Mouse (Mus musculus) T-helper 2 cell (primary cell): ENCODE results near the gene Nr1h2.

ENCODE experiments used
- in situ Hi-C: fragments of 300-600 bp; cut with MboI, MseI; formaldehyde crosslinking; loops from one replicate; pipeline ENCODE4 v1.15.1; 2025; ENCODE audit warnings: high pct_unique_total_duplicates

Nr1h2 gene

GRCm38 (mm10) chr7:44531207-44531606, 22.5 kb downstream of the Nr1h2 start:
- in situ Hi-C loops: no loop called here

- in situ Hi-C loops: no loop called here
These were observed 23.2 kb downstream of the Nr1h2 start for GRCm38 (mm10) chr7:44530507-44530906.

DNA sequence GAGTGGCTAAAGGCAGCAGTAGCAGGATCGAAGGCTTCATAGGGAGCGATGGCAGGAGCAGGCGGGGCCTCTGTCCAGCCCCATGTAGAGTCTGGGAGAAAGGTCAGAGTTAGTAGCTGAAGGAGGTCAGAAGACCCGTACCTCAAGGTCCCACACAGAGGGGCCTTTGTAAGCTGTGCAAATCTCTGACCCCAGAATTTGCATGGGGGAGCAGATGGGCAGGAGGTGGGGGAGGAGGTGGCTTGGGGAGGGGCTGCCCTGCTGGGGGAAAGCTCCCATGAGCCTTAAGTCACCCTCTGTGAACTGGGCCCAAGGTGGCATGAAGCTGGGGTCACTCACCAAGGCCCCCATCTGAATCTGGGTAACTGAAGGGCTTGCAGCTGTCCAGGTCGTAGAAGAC, 24.2 kb downstream of the Nr1h2 start:
- in situ Hi-C loops: no loop called here

GRCm38 (mm10) chr7:44527483-44528398, 26.0 kb downstream of the Nr1h2 start:
- in situ Hi-C loops: no loop called here

GRCm38 (mm10) chr7:44526414-44527154, 27.2 kb downstream of the Nr1h2 start:
- in situ Hi-C loops: no loop called here

DNA sequence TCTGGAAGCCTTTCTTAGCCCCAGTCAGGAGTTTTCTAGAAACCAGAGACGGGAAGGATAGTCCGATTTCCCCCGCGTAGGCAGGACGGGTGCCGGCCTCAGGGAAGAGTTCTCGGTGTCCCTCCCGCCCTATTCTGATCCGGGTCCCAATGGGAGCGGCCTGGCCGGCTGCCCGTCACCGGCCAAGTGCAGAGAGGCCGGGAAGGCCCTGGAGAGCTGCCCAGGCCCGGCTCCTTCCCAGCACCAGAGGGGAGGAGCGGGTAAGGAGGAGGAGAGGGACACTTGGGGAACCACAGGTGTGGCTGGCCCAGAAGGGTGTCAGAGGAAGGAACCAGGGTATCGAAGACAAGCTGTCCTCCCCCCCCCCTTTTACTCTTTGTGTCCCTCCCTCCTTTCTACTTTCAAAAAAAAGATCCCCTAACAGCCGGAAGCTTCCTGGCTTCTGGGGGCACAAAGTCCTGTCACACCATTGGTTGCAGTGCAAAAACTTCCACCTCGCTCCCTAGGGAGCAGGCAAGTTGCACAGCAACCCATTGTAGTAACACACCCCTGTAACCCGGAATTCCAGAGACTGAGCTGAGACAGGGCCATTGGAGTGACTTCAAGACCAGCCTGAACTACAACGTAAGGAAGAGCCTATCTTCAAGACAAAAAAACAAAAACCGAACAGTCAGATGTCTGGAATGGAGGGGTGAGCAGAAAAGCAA, 28.5 kb downstream of the Nr1h2 start:
- in situ Hi-C loops: no loop called here

- in situ Hi-C loops: no loop called here
These were observed 29.2 kb downstream of the Nr1h2 start, which contains the start of gene Mybpc2 for GRCm38 (mm10) chr7:44524502-44524901. Mybpc2 (minus strand) TSS chr7:44524656.

GRCm38 (mm10) chr7:44523056-44523455, 30.7 kb downstream of the Nr1h2 start:
- in situ Hi-C loops: no loop called here

GRCm38 (mm10) chr7:44521710-44522109, 32.0 kb downstream of the Nr1h2 start:
- in situ Hi-C loops: no loop called here

DNA sequence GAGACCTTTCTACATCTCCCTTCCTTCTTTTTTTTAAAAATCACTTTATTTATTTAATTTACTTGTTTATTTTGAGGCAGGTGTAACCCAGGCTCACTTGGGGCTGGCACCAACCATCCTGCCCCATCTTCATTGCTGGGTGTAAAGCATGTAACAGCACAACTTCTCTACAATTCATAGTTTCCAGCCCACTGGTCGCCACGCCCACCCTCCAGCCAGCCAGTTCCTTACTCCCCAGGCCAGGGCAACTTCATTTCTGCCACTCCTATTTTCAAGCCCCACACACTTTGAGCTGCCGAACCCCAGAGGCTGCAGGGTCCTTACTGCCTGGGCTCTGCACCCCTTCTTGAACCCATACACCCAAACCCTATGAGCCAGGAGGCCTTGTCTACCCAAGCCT, 32.8 kb downstream of the Nr1h2 start:
- in situ Hi-C loops: no loop called here

DNA sequence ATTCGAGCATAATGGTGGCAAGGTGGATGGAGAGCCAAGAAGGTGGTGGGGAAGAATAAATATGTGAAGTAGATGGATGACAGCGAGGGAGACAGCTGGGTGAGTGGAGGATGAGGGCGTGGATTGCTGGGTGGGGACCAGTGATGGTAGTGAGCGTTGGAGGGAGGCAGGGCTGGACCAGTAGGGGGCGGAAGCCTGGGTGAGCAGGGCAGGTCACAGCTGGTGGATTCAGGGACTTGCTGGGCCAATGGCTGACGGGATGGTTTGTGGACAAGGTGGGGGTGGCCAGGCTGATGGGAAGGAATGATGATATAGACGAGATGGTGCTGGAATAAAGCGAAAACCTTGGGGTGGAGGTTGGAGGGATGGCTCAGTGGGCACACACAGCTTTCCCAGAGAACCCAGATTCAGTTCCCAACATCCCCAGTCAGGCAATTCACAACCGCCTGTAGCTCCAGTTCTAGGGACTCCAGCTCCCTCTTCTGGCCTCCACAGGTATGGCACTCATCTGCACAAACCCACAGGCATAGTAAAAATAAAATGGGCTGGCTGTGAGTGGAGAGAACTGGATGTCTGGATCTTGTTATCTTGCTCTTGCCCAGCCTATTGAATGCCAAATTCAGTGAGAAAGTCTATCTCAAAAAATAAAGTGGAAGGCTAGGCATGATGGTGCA, 34.4 kb downstream of the Nr1h2 start:
- in situ Hi-C loops: no loop called here

DNA sequence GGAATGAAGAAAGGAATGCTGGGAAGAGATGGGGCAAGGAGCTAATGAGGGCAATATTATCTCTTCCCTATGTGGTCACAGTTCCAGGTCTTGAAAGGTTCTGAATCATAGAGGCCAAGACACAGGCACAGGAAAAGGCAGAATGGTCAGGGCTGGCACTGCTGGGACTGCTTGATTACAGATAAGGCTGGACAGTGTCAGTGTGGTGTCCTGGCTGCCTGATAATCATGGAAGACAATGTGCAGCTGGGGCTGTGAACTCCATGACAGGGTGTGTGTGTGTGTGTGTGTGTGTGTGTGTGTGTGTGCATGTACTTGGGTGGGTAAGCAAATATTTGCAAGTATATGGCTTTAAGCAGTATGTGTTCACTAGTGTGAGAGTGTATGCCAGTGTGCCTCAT, 46.3 kb downstream of the Nr1h2 start:
- in situ Hi-C loops: no loop called here

DNA sequence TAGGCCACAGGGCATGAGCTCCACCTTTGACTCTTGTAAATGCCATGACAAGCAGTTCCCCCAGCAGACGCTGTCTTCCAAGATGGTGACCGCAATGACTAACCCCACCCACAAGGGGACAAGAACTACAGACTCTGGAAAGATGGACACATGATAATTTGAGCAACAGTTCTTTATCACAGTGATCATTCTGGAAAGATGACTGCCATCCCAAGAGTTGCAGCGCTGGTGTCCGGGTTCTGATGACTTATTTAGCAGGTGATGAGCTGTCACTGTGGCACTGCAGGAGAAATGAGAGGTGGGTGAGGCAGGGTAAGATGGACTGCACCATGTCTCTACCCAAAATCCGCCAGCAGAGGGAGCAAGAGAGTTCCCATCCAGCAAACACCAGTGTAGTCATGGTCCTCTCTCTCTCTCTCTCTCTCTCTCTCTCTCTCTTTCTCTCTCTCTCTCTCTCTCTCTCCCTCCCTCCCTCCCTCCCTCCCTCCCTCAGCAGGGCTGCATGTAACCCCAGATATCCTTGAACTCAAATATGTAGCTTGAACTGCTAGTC, 52.1 kb downstream of the Nr1h2 start:
- in situ Hi-C loops: loop anchor here (5.0 kb wide), 1 partner anchor 34 kb away; the partner anchor contains the start of genes Aspdh and Josd2

GRCm38 (mm10) chr7:44500046-44500445, 53.7 kb downstream of the Nr1h2 start:
- in situ Hi-C loops: loop anchor here (5.0 kb wide), 1 partner anchor 33 kb away; the partner anchor contains the start of genes Aspdh and Josd2
